Mouse (Mus musculus) liver, embryonic 14.5 days (tissue): ENCODE measurements around the gene Tipin. TPM values are rescaled to one million over a fixed set of nuclear protein-coding genes. Genes with fewer than 3 reads are reported as not detected.

Experiments used
- ATAC-seq: fragments of 200-750 bp; cut with Nextera tagmentation; 2 replicates; pipeline ENCODE4 v1.8.0; 2017; ENCODE audit warnings: moderate number of reproducible peaks, mild to moderate bottlenecking, moderate library complexity; ENCODE audit not compliant: insufficient read depth
- DNase-seq, 3 experiments: peaks; one replicate each; pipeline ENCODE4 v3.0.0-alpha.2; 2012 to 2013; ENCODE audit warnings: low read depth in 3 of 3, low spot score in 3 of 3
- H3K27ac ChIP-seq: fragments of 300-500 bp; sonication (generic); 2 replicates; pipeline ENCODE4 v1.5.1; 2014; ENCODE audit warnings: moderate library complexity, mild to moderate bottlenecking, control low read depth, inconsistent platforms
- H3K27me3 ChIP-seq: fragments of 300-500 bp; sonication (generic); 2 replicates; pipeline ENCODE4 v1.6.1; 2014; ENCODE audit warnings: mild to moderate bottlenecking, low read length, moderate library complexity; ENCODE audit not compliant: control insufficient read depth, insufficient read depth
- H3K36me3 ChIP-seq: fragments of 300-500 bp; sonication (generic); replicated peaks from 2 replicates; pipeline ENCODE4 v1.6.1; 2014; ENCODE audit warnings: low read depth; ENCODE audit not compliant: control insufficient read depth, insufficient read depth
- H3K4me1 ChIP-seq, 2 experiments: fragments of 200-500 bp in 1 of 2; fragments of 300-500 bp in 1 of 2; sonication (generic) in 1 of 2; replicated peaks; 2 replicates each; pipeline ENCODE4 v1.6.1; 2012 to 2014; ENCODE audit warnings: antibody characterized with exemption in 1 of 2, inconsistent platforms in 1 of 2, low read length in 1 of 2; ENCODE audit not compliant: control insufficient read depth in 2 of 2, insufficient read depth in 2 of 2
- H3K4me2 ChIP-seq: fragments of 300-500 bp; sonication (generic); 2 replicates; pipeline ENCODE4 v1.6.1; 2014; ENCODE audit warnings: low read depth, mild to moderate bottlenecking, control low read depth, moderate library complexity
- H3K4me3 ChIP-seq, 2 experiments: fragments of 200-500 bp in 1 of 2; fragments of 300-500 bp in 1 of 2; sonication (generic) in 1 of 2; 2 replicates each; pipeline ENCODE4 v1.5.1; 2012 to 2014; ENCODE audit warnings: low read depth in 2 of 2, low read length in 2 of 2, mild to moderate bottlenecking in 2 of 2, control low read depth in 1 of 2, inconsistent platforms in 1 of 2, moderate library complexity in 1 of 2; ENCODE audit not compliant: insufficient read depth in 1 of 2
- H3K9ac ChIP-seq: fragments of 300-500 bp; sonication (generic); replicated peaks from 2 replicates; pipeline ENCODE4 v1.6.1; 2014; ENCODE audit warnings: mild to moderate bottlenecking, control low read depth, moderate library complexity
- H3K9me3 ChIP-seq: fragments of 300-500 bp; sonication (generic); 2 replicates; pipeline ENCODE4 v1.6.1; 2016; ENCODE audit warnings: low read length, mixed read lengths; ENCODE audit not compliant: control insufficient read depth
- CTCF ChIP-seq: IDR thresholded peaks from 2 replicates; pipeline ENCODE4 v1.5.1; 2016; ENCODE audit warnings: antibody characterized with exemption, low read depth, control low read depth
- EP300 ChIP-seq: IDR thresholded peaks from 2 replicates; pipeline ENCODE4 v1.6.1; 2016; ENCODE audit warnings: antibody characterized with exemption, low read depth
- WGBS: fragments of 180-500 bp; shearing (Covaris S2); extraction: QIAGEN DNeasy Blood & Tissue Kit; methylation state at CpG from one replicate; pipeline ENCODE4 v1.1.7; 2014; ENCODE audit not compliant: insufficient replicate concordance; 5-methylcytosine and 5-hydroxymethylcytosine counted together
- polyA plus RNA-seq, 2 experiments: library from polyadenylated mRNA; depleted of rRNA in 1 of 2; stranded (reverse) in 1 of 2; unstranded in 1 of 2; fragments of >200 nt; fragmentation: Nextera tagmentation in 1 of 2; extraction: Ambion mirVana in 1 of 2; gene quantifications; 2 replicates each; pipeline versions ENCODE4 v1.2.1 to v1.2.3; 2012 to 2014

Tipin gene
- polyA plus RNA-seq, 2 experiments, result 121 to 241 TPM

GRCm38 (mm10) chr9:64335825-64336224, 54.4 kb downstream of the Tipin start:
- no peak for TF ChIP-seq EP300
- TF ChIP-seq CTCF, result no peak
- no peaks in the 10 kb centered on the region for H3K9me3 ChIP-seq
- DNase-seq (no peak), ATAC-seq (no peak)
- no peak overlapping the region for H3K27ac ChIP-seq
- 71% methylated on average over 6 of the region's 6 CpGs for WGBS
- no peak overlapping the region for H3K4me2 ChIP-seq
- H3K36me3 ChIP-seq, result no peaks in the 10 kb centered on the region
- H3K4me1 ChIP-seq, result peaks cover 4 to 5% of the 10 kb centered on the region in 2 experiments
- no peaks in the 10 kb centered on the region for H3K27me3 ChIP-seq
- no peak overlapping the region for H3K4me3 ChIP-seq
- H3K9ac ChIP-seq, result no peak overlapping the region

GRCm38 (mm10) chr9:64339361-64339760, 58.0 kb downstream of the Tipin start:
- no peaks in the 10 kb centered on the region for H3K27me3 ChIP-seq
- H3K4me1 ChIP-seq, result peaks cover 4 to 12% of the 10 kb centered on the region in 2 experiments
- no peak overlapping the region for H3K27ac ChIP-seq
- no peaks in the 10 kb centered on the region for H3K36me3 ChIP-seq
- peak overlapping the region; percentile 88 for H3K4me2 ChIP-seq
- H3K9ac ChIP-seq, result no peak overlapping the region; the same call in 1 of the 2 replicates
- no peaks in the 10 kb centered on the region for H3K9me3 ChIP-seq
- DNase-seq, result no peak
- no peak for ATAC-seq
- 69% methylated on average over 8 of the region's 8 CpGs for WGBS
- H3K4me3 ChIP-seq, result no peak overlapping the region; a peak in 1 of 4 replicates
- TF ChIP-seq EP300 (no peak), CTCF (no peak)

GRCm38 (mm10) chr9:64340351-64341253, 59.2 kb downstream of the Tipin start:
- peak; percentile 89 for ATAC-seq
- peak overlapping the region; percentile 88 for H3K4me2 ChIP-seq
- under 1% methylated on average over 84 of the region's 85 CpGs for WGBS
- no peaks in the 10 kb centered on the region for H3K9me3 ChIP-seq
- peak; percentile 55 to 64 (median 61) for DNase-seq
- peak overlapping the region; percentile 97 for H3K9ac ChIP-seq
- H3K4me3 ChIP-seq, result peak overlapping the region; percentile 79 to 83
- H3K27me3 ChIP-seq, result no peaks in the 10 kb centered on the region
- no peak for TF ChIP-seq EP300
- peak; percentile 41 for TF ChIP-seq CTCF
- H3K4me1 ChIP-seq, result peaks cover 4 to 12% of the 10 kb centered on the region in 2 experiments
- no peaks in the 10 kb centered on the region for H3K36me3 ChIP-seq
- H3K27ac ChIP-seq, result peak overlapping the region; percentile 74

- H3K4me3 ChIP-seq, result peak within 1 kb of the TSS; percentile 79 to 83
- H3K27ac ChIP-seq, result peak within 1 kb of the TSS; percentile 74
- H3K4me1 ChIP-seq, result peaks cover 4 to 12% of the 10 kb centered on the region in 2 experiments
- no peaks in the 10 kb centered on the region for H3K36me3 ChIP-seq
- ATAC-seq, result no peak
- peak within 1 kb of the TSS; percentile 88 for H3K4me2 ChIP-seq
- TF ChIP-seq CTCF, result no peak
- no peak for TF ChIP-seq EP300
- WGBS, result 8% methylated on average over 16 of the region's 16 CpGs
- peak within 1 kb of the TSS; percentile 97 for H3K9ac ChIP-seq
- no peaks in the 10 kb centered on the region for H3K9me3 ChIP-seq
- no peaks in the 10 kb centered on the region for H3K27me3 ChIP-seq
- DNase-seq, result peak in 1 of 3 experiments; percentile 56
These were observed 59.8 kb downstream of the Tipin start, which contains the start of gene Dis3l for GRCm38 (mm10) chr9:64341254-64341566. Dis3l (minus strand) TSS chr9:64341288.

DNA sequence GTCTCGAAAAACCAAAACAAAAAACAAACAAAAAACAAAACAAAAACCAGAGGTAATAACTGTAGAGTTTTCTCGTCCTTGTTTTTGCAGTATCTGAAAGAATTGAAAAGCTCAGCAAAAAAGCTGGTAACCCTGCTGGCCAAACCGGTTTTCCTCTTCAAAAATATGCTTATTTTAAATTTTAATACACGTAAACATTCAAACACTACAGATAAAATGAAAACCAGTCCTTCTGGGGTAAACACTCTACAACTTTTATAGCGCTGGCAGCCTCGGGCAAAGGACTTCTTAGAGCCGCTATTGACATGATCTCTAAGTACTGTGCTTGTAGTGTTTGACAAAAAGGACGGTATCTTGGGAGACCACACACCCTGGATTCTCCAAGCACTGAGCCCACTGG, 60.3 kb downstream of the Tipin start:
- 78% methylated on average over 8 of the region's 8 CpGs for WGBS
- no peak for ATAC-seq
- Histone ChIP-seq H3K27ac (no peak overlapping the region), H3K4me1 (peaks cover 4 to 12% of the 10 kb centered on the region in 2 experiments), H3K9me3 (no peaks in the 10 kb centered on the region), H3K36me3 (no peaks in the 10 kb centered on the region), H3K27me3 (no peaks in the 10 kb centered on the region), H3K4me3 (peak overlapping the region in 1 of 2 experiments; percentile 83; a peak in 1 of 4 replicates), H3K4me2 (peak overlapping the region; percentile 88), H3K9ac (no peak overlapping the region; the same call in none of the 2 replicates)
- DNase-seq, result no peak
- no peak for TF ChIP-seq CTCF
- TF ChIP-seq EP300, result no peak
